Mouse (Mus musculus) cerebellum, postnatal 4 days (tissue): Measurements from ENCODE around the gene Mob4.

Experiments
- DNase-seq, 2 experiments: peaks; one replicate each; pipeline ENCODE4 v3.0.0; 2022; ENCODE audit warnings: low spot score in 2 of 2, mixed read lengths in 1 of 2

The Mob4 gene

DNA sequence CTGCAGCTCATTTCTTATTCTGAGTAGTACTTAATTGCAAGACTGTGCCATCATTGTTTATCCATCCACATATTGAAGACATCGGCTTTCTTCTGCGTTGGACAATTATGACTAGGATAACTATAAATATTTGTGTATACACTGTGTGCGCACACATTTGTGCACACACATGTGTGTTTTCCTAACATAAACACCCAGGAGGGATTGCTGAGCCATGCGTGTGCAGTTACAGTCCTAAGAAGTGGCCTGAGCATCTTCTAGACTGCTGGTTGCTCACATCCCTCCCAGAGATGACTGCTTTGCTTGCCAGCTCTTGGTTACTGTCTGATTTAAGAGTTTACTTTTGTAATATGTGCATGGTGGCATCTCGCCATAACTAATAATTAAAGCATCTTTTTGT lies 51.4 kb downstream of the Mob4 start:
- no peak for DNase-seq

DNA sequence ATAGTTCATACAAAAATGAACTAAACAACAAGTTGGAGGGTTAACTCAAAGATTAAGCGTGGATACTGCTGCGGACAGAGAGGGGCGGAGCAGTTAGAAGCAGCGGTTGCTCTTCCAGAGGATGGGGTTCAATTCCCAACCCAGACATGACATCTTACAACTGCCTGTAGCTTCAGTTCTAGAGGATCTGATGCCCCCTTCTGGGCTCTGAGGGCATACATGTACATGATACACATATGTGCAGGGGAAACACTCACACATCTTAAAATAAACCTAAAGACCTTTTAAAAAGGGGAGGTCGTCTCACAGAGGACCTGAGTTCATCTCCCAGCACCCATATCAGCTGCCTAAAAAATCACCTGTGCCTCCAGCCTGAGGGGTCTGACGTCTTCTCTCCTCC lies 54.7 kb downstream of the Mob4 start:
- DNase-seq = no peak

DNA sequence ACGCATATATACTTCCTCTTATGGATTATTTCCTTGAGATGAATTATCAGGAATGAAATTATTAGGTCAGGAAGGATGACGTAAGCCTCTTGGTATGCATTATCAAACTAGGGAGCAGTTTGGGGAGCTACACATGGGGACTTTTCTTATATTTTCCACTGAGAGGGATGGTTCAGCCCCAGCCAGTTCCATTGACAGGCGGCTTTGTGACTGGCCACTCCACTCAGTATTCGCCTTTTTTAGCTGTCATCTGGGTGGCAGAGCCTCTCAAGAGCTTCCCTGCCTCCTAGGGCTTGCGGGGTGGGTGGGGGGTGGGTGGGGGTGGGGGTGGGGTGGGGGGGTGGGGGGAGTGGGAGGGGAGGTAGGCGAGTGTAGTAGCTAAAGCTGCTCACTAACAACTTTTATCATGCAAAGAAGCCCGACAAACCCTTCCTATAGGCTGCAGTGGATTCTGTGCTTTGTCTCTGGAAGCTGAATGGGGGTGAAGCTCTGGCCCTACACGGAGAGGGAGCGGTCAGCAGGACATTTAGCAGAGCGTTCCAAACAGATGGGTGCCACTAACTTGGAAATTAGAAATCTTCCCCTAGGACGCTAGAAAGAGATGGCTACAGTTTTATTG lies 55.7 kb downstream of the Mob4 start:
- no peak for DNase-seq

DNA sequence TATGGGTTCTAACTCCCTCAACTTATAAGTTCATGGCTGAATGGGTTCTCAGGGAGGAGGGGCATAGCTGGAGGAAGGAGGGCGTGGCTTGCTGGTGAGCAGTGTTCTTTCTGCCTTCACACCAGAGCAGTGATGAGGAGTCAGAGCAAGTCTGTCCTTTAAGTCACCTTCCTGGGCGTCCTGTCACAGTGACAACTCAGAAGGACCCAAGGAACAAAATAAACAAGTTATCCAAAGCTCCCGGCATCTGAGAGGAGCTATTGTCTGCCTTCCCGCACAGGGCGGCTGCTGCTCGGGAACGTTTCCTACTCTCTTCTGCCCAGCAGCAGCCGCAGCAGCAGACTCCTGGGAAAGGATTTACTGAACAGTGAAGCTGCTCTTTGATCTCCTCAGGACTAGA lies 61.0 kb downstream of the Mob4 start:
- DNase-seq = no peak

DNA sequence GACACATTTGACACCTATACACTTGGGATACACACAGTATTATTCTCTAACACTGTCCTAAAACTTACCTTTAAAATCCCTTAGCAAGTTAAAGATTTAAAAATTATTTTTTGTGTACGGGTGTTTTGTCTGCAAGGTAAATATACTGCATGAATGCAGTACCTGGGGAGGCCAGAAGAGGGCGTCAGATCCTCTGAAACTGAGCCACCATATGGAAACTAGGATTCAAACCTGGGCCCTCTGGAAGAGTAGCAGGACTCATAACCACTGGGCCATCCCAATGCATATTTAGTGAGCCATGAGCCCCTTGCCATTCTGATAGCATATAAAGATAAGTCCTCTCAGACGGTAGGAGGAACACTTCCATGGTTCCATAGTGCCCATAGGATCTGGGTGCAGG lies 61.8 kb downstream of the Mob4 start:
- peak in 1 of 2 experiments; percentile 25 for DNase-seq

DNA sequence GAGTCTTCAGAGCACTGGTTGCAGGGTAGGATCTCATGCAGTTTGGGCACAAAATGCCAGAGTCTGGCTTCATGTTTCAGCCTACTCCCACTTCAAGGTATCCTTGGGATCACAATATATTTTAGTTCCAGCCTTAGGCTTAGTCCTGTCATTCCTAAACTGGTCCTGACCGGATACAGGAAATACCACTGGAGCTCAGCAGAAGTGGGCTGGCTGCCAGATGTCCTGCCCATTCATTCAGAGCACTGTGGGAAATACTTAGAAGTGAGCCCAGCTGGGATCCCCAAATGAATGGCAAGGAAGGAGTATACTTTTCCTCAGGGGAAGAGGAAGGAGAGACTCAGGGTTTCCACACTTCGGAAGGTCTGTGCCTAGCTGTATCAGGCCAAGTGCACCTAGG lies 62.3 kb downstream of the Mob4 start:
- DNase-seq = no peak

DNA sequence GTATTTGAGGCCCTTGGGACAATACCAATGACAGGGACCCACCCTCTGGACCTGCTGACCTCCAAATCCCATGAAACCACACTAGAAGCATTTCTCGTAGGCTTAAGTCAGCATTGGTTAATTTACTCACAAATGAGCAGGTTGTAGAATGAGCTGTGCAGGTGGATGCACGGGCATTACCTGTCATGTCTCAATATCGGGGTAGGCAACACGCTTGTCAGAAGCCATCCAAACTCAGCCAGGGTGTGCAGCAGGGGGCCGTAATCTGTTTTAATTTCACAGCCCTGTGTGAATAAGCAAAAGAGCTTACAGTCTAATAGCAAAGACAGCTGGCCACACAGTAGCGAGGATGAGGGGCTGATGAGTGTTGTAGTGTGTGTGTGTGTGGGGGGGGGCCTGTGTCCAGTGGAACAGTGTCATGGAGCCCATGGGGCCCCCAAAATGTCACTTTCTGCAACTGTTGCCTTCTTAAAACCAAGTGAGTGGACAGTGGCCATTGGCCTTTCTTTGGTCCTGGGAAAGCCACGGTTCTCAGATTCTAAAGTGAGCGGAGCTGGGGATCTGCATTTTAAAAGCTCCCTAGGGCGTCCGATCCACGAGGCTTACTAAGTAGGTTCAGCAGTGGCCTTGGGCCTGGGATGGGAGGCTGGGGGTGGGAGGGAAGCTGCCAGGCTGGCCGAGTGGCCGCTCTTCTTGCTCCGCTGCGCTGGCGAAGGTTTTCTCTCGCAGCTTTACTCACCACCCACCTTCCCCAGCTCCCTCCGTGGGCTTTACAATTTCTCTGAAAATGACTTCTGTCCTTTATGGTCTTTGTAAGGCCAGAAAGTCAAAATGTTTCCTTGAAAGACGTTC lies 63.3 kb downstream of the Mob4 start:
- no peak for DNase-seq

DNA sequence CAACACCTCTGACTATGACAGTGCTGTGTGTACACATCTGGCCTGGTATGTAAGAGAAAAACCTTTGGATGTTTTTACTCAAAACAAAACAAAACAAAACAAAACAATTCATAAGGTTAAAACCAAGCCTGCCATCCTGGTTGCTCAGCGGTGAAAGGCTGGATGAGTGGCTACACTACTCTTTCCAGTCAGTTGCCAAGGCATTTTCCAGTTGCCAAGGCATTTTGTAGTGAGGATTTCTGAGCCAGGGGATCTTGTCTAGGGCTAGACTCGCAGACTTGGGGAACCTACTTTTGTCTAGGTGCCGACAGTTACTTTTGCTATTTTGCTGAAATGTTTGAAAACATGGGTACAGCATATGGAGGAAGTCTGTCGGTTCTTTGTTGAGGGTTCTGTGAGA lies 64.0 kb downstream of the Mob4 start:
- DNase-seq = no peak

DNA sequence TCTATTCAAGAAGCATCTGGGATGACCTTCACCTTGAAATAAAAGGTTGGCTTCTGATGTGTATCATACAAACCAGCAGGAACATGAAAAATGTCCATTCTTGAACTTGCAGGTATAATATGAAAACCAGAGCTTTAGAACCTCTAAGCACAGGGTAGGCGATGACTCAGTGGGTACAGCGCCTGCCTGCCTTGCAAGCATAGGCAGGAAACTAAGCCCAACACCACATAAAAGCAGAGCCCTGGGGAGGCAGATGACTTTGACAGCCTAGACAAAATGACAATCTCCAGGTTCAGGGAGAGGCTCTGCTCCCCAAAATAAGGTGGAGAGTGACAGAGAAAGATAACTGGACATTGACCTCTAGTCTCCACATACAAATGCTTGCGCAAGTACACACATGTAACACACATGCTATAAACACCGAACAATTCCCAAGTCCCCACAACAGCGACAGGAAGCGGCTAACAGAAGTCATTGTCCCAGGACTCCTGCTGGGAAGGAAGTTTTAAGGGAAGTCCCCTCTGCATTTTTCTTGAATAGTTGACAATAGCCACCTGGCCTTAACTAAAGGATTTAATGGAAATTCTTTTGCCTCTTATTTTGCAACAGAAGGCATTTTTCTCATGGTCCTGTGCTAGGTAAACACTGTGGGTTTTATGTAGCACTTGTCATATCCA lies 65.4 kb downstream of the Mob4 start:
- DNase-seq = no peak

DNA sequence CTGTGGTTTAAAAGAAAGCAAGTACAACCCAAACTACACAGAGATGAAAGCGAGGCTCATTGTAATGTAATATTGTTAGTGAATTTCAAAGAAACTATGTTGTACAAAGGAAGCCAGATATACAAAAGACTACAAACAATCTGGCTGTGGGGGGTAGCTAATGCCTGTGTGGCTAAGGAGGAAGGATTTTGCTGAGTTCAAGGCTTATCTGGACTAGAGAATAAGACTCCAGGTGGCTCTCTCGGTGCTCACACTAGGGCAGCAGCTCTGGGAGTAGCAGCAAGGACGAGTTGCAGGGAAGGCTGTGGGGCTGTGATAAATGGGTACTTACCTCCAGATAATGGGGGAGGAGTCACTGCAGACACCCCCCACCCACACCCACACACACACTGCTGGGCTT lies 67.7 kb downstream of the Mob4 start:
- no peak for DNase-seq

DNA sequence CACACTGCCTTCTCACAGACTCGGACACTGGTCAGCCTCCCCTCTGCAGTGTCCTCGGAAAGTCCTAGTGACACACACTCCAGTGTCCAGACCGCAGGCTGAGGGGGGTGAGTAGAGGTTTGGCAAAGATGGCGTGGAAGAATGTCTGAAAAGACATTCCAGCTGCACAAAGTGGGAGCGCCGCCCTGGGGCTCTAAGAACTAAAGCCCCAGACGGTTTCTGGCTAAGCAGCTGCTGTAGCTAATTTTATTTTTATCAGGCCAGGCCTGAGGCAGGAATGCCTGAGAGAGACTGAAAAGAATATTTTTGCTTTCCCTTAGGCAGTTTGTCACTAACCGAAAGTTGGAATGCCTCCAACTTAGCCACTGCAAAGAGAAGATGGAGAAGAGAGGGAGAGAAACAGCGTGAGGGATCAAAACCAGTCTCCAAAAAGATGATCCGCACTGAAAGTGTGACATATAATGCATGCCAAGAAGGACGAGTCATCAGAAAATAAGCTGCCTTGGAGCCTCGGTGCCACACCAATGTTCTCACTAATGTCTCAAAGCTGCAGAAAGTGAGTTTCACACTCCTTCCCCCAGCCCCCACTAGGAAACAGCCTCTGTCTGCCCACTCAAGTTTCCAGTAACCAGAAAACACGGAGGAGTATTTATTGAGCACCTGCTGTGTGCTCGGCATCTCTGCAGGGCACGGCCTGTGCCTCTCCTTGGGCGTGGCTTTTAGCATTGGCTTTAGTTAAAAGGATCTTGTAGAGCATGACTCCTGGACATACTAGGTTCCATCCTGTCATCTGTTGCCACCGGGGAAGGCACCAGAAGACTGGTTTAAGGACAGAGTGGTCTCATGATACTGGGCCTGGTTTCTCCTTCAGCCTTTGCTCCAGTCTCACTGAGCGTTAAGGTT lies 71.1 kb downstream of the Mob4 start:
- DNase-seq = no peak
